Mouse (Mus musculus) T-helper 17 cell (primary cell): ENCODE data around the gene Aanat.

Experiments
- in situ Hi-C, 2 experiments: fragments of 300-600 bp; cut with MboI, MseI; formaldehyde crosslinking; loops; 1 replicate in 1 of 2; 2 replicates in 1 of 2; pipeline ENCODE4 v1.15.1; 2025; ENCODE audit warnings: high pct_unique_total_duplicates in 2 of 2

Gene Aanat

GRCm38 (mm10) chr11:116586310-116586709, at the start of gene Aanat:
Gene Aanat, plus strand, starts transcription at chr11:116586432.
- in situ Hi-C loops = no loop called here

GRCm38 (mm10) chr11:116536685-116537084, 49.5 kb upstream of the Aanat start:
- in situ Hi-C loops = no loop called here

GRCm38 (mm10) chr11:116537388-116537787, 48.8 kb upstream of the Aanat start:
- in situ Hi-C loops = no loop called here

- in situ Hi-C loops = no loop called here
Observed at GRCm38 (mm10) chr11:116538142-116538735, 48.0 kb upstream of the Aanat start.

- in situ Hi-C loops = loop anchor here in 1 of 2 experiments (5.0 kb wide), 1 partner anchor 84 kb away; no protein-coding TSS in a partner anchor
Observed at GRCm38 (mm10) chr11:116541183-116541582, 45.0 kb upstream of the Aanat start.

- in situ Hi-C loops = loop anchor here in 1 of 2 experiments (5.0 kb wide), 1 partner anchor 86 kb away; no protein-coding TSS in a partner anchor
Observed at GRCm38 (mm10) chr11:116543110-116543509, 43.1 kb upstream of the Aanat start.

GRCm38 (mm10) chr11:116547296-116548060, 38.8 kb upstream of the Aanat start:
- in situ Hi-C loops = no loop called here

- in situ Hi-C loops = no loop called here
Observed at GRCm38 (mm10) chr11:116548780-116549179, 37.5 kb upstream of the Aanat start.

- in situ Hi-C loops = no loop called here
Observed at GRCm38 (mm10) chr11:116549273-116550038, 36.8 kb upstream of the Aanat start.

- in situ Hi-C loops = no loop called here
Observed at GRCm38 (mm10) chr11:116550748-116551147, 35.5 kb upstream of the Aanat start.

- in situ Hi-C loops = no loop called here
Observed at GRCm38 (mm10) chr11:116552194-116552593, 34.0 kb upstream of the Aanat start.

GRCm38 (mm10) chr11:116554171-116554878, 31.9 kb upstream of the Aanat start:
- in situ Hi-C loops = no loop called here

- in situ Hi-C loops = loop anchor here in 1 of 2 experiments (5.0 kb wide), 1 partner anchor 72 kb away; the partner anchor contains the start of gene Rhbdf2
Observed at GRCm38 (mm10) chr11:116555572-116555971, 30.7 kb upstream of the Aanat start.

- in situ Hi-C loops = loop anchor here in 1 of 2 experiments (5.0 kb wide), 1 partner anchor 71 kb away; the partner anchor contains the start of gene Rhbdf2
Observed at GRCm38 (mm10) chr11:116556308-116556707, 29.9 kb upstream of the Aanat start.

GRCm38 (mm10) chr11:116565283-116566041, 20.8 kb upstream of the Aanat start:
- in situ Hi-C loops = no loop called here

- in situ Hi-C loops = no loop called here
Observed at GRCm38 (mm10) chr11:116567531-116567930, 18.7 kb upstream of the Aanat start.

GRCm38 (mm10) chr11:116570821-116571220, 15.4 kb upstream of the Aanat start:
- in situ Hi-C loops = no loop called here

- in situ Hi-C loops = no loop called here
Observed at GRCm38 (mm10) chr11:116571767-116572679, 14.2 kb upstream of the Aanat start.

- in situ Hi-C loops = no loop called here
Observed at GRCm38 (mm10) chr11:116572756-116573543, 13.3 kb upstream of the Aanat start.
